Mouse (Mus musculus) G1E (cell line): ENCODE results near the gene Myh11.

Experiments used
- CTCF ChIP-seq: IDR thresholded peaks from 2 replicates; pipeline ENCODE4 v1.5.1; 2012; ENCODE audit warnings: low read depth, low read length, inconsistent platforms, mixed read lengths
- GATA1 ChIP-seq: IDR thresholded peaks from 2 replicates; pipeline ENCODE4 v1.6.1; 2012; ENCODE audit warnings: borderline replicate concordance, low read length, inconsistent platforms, mixed read lengths
- POLR2AphosphoS5 ChIP-seq: IDR thresholded peaks from 2 replicates; pipeline ENCODE4 v1.6.1; 2012; ENCODE audit warnings: low read depth, low read length, inconsistent platforms; ENCODE audit not compliant: insufficient replicate concordance
- TAL1 ChIP-seq: conservative IDR thresholded peaks from 2 replicates; pipeline ENCODE4 v1.6.1; 2012; ENCODE audit warnings: low read depth, low read length, inconsistent platforms, mixed read lengths

DNA sequence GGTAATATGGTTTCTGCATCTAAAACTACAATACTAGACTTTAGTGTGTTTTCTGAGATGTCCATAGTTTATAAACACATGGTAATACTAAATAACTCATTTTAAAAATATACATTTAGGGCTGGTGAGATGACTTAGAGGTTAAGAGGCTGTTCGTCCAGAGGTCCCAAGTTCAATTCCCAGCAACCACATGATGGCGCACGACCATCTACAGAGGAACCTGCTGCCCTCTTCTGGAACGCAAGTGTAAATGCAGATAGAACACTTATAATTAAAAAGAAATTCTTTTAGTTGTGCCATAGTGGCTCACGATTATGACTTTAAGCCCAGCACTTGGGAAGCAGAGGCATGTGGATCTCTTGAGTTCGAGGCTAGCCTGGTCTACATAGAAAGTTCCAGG, 20.2 kb upstream of the Myh11 start:
- TF ChIP-seq CTCF (0 out of 2 replicates have a peak, but pooled peaks have one; percentile 29), TAL1 (no peak), GATA1 (no peak), POLR2AphosphoS5 (no peak)
